Mouse (Mus musculus) midbrain, embryonic 14.5 days (tissue): Measurements from ENCODE around the gene Krr1. TPM values are rescaled to one million over a fixed set of nuclear protein-coding genes. Genes with fewer than 3 reads are reported as not detected.

Source experiments
- ATAC-seq: fragments of 200-750 bp; cut with Nextera tagmentation; 2 replicates; pipeline ENCODE4 v1.8.0; 2017; ENCODE audit warnings: moderate number of reproducible peaks, moderate library complexity; ENCODE audit not compliant: low FRiP score, low TSS enrichment
- DNase-seq: peaks from one replicate; pipeline ENCODE4 v3.0.0-alpha.2; 2015
- H3K27ac ChIP-seq: fragments of 300-500 bp; sonication (generic); replicated peaks from 2 replicates; pipeline ENCODE4 v1.5.1; 2014; ENCODE audit warnings: mild to moderate bottlenecking, low read depth, low read length, moderate library complexity
- H3K27me3 ChIP-seq: fragments of 300-500 bp; sonication (generic); 2 replicates; pipeline ENCODE4 v1.6.1; 2014; ENCODE audit warnings: low read length, control low read depth, mixed read lengths; ENCODE audit not compliant: control insufficient read depth, insufficient read depth
- H3K36me3 ChIP-seq: fragments of 300-500 bp; sonication (generic); 2 replicates; pipeline ENCODE4 v1.6.1; 2014; ENCODE audit warnings: low read length, control low read depth; ENCODE audit not compliant: control insufficient read depth, insufficient read depth
- H3K4me1 ChIP-seq: fragments of 300-500 bp; sonication (generic); 2 replicates; pipeline ENCODE4 v1.6.1; 2014; ENCODE audit warnings: mild to moderate bottlenecking, antibody characterized with exemption, low read length, control low read depth; ENCODE audit not compliant: control insufficient read depth, insufficient read depth
- H3K4me2 ChIP-seq: fragments of 300-500 bp; sonication (generic); 2 replicates; pipeline ENCODE4 v1.6.1; 2014; ENCODE audit warnings: mild to moderate bottlenecking, low read length, moderate library complexity
- H3K4me3 ChIP-seq: fragments of 300-500 bp; sonication (generic); replicated peaks from 2 replicates; pipeline ENCODE4 v1.5.1; 2014; ENCODE audit warnings: low read depth, low read length
- H3K9ac ChIP-seq: fragments of 300-500 bp; sonication (generic); replicated peaks from 2 replicates; pipeline ENCODE4 v1.6.1; 2014; ENCODE audit warnings: mild to moderate bottlenecking, low read length, moderate library complexity
- H3K9me3 ChIP-seq: fragments of 300-500 bp; sonication (generic); 2 replicates; pipeline ENCODE4 v1.6.1; 2016; ENCODE audit warnings: low read length, control low read depth, mixed read lengths; ENCODE audit not compliant: control insufficient read depth
- WGBS: fragments of 180-500 bp; shearing (Covaris S2); extraction: QIAGEN DNeasy Blood & Tissue Kit; methylation state at CpG from one replicate; pipeline ENCODE4 v1.1.7; 2014; 5-methylcytosine and 5-hydroxymethylcytosine counted together
- polyA plus RNA-seq: library from polyadenylated mRNA; unstranded; fragments of >200 nt; fragmentation: Nextera tagmentation; extraction: Ambion mirVana; gene quantifications from 2 replicates; pipeline ENCODE4 v1.2.1, GENCODE M21; 2014

Gene Krr1
- polyA plus RNA-seq, 1 experiment from 2014 or later = 53.1 TPM

DNA sequence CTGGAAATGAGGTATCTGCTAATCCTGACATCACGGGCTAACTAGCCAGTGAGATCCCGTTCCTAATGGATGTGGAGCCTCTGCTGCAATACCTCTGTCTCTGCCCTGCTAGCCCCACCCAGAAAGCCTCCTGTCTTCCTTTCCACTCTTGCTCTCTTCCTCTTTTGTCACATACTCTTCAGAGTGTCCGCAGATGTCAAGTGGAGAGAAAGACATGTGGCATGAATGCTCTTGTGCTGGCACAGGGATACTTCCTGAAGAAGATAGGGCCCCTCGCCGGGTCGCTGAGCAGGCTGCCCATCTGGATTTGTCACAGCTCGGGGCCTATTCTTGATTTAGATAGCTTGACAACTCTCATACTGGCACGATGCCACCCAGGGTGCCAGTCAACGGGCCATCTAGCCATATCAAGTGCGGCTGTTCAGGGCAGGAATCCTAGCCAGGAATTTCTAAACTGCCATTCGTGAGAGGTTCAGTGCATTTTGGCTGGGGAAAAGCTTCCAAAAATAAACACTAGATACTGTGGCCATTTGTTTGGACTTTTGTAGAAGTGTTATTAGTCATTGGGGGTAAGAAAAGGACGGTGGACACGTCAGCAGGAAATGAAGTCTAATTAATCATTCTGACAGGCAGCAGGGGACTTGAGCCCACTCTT lies 35.8 kb upstream of the Krr1 start:
- peak; percentile 66 for DNase-seq
- Histone ChIP-seq H3K4me2 (no peak overlapping the region), H3K36me3 (no peaks in the 10 kb centered on the region), H3K9ac (no peak overlapping the region), H3K4me3 (no peak overlapping the region), H3K9me3 (no peaks in the 10 kb centered on the region), H3K4me1 (peaks cover 10% of the 10 kb centered on the region; the same call in 1 of the 2 replicates), H3K27ac (0 out of 2 replicates have a peak overlapping the region, but pooled peaks have one; percentile 2), H3K27me3 (no peaks in the 10 kb centered on the region)
- ATAC-seq = no peak
- 33% methylated on average over 13 of the region's 13 CpGs for WGBS

DNA sequence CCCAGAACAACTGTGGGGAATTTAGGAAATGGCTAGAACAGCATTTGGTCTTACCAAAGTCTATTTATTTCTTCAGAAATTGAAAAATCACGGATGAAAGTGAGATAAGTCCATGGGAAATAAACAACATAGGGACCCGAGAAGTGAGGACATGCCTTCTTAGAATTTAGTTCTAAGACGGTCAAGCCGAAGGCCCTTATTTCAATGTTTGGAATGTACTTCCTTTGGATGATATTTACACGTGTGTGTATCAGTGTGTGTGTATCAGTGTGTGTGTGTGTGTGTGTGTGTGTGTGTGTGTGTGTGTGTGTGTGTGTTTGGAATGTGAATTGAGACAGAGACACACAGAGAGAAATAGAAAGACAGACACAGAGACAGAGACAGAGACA lies 35.3 kb upstream of the Krr1 start:
- Histone ChIP-seq H3K4me2 (no peak overlapping the region), H3K36me3 (no peaks in the 10 kb centered on the region), H3K9me3 (no peaks in the 10 kb centered on the region), H3K4me1 (peaks cover 10% of the 10 kb centered on the region; the same call in 1 of the 2 replicates), H3K27me3 (no peaks in the 10 kb centered on the region), H3K9ac (no peak overlapping the region), H3K27ac (no peak overlapping the region), H3K4me3 (no peak overlapping the region)
- WGBS = 87% methylated on average over 5 of the region's 5 CpGs
- ATAC-seq (no peak), DNase-seq (no peak)

DNA sequence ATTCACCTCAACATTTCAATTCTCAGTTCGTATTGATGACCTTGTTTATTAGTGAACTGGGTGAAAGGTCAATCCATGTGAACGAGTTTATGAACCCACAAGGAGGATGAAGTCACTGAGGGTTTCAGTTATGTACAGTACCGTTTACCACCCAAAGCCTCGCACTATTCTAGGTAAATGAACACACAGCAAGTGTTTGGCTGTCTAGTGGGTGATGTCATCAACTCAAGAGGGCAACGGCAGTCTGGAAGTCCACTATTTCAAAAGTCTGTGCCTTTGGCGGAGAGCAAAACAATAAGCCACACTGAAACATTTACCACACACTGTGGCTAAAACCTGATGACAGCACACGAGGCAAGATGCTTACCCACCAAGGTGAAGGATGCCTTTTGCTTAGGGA lies 29.4 kb upstream of the Krr1 start:
- Histone ChIP-seq H3K27me3 (no peaks in the 10 kb centered on the region), H3K9me3 (no peaks in the 10 kb centered on the region), H3K9ac (no peak overlapping the region), H3K4me3 (no peak overlapping the region), H3K27ac (no peak overlapping the region), H3K4me1 (no peaks in the 10 kb centered on the region), H3K4me2 (no peak overlapping the region), H3K36me3 (no peaks in the 10 kb centered on the region)
- ATAC-seq = no peak
- DNase-seq = no peak
- WGBS = 88% methylated on average over 7 of the region's 7 CpGs

DNA sequence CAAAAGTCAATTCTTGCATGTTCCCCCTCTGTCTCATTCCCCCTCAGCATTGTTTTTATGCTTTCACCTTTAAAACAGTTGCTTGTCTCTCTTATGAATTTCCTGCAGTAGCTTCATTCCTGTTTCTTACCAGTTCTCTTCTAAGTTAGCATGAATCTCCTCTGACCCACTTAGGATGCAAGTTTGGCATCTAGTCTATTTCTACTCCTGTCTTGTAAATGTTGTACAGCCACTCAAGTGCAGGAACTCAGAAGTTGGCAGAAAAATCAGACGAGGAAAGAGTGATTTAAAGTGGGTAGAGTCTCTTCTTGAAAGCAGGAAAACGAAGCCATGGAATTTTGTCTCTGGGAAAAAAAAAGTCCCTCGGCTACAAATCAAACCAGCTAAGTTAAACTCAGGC lies 26.9 kb upstream of the Krr1 start:
- ATAC-seq (no peak), DNase-seq (no peak)
- Histone ChIP-seq H3K4me3 (no peak overlapping the region), H3K36me3 (no peaks in the 10 kb centered on the region), H3K9ac (no peak overlapping the region), H3K27ac (no peak overlapping the region), H3K27me3 (no peaks in the 10 kb centered on the region), H3K4me1 (no peaks in the 10 kb centered on the region), H3K4me2 (no peak overlapping the region), H3K9me3 (no peaks in the 10 kb centered on the region)
- WGBS = 88% methylated on average over 3 of the region's 3 CpGs

DNA sequence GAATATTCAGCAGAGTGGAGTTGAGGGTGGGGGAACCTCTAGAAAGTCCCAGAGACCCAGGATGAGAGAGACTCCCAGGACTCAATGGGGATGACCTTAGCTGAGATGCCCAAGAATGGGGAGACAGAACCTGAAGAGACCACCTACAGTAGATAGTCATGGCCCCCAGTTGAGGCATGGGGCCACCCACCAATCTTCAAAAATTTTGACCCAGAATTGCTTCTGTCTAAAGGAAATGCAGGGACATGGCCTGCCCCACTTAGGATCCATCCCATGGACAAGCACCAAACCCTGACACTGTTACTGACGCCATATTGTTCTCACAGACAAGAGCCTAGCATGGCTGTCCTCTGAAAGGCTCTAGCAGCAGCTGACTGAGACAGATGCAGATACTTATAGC lies 24.4 kb upstream of the Krr1 start:
- H3K4me1 ChIP-seq = no peaks in the 10 kb centered on the region
- WGBS = 91% methylated on average over 1 of the region's 1 CpGs
- DNase-seq = no peak

DNA sequence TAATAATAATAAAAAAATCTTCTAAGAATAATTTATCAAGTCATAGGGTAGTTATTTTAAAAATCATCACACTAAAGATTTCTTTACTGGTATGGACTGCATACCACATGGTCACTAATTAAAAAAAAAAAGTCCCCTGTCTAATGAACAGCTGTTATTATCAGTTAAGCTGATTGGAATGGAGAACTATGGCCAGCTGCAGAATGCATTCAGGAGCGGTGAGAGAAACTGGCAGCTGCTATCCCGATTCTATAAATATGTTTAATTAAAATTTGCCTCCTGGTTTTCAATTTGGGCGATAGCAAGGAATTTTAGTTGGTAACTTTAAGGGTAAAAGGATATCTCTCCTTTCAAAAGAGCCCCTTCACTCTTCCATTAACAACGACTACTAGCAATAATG lies 23.5 kb upstream of the Krr1 start:
- Histone ChIP-seq H3K9ac (no peak overlapping the region), H3K4me1 (no peaks in the 10 kb centered on the region), H3K27ac (no peak overlapping the region), H3K9me3 (no peaks in the 10 kb centered on the region), H3K4me3 (no peak overlapping the region), H3K27me3 (no peaks in the 10 kb centered on the region), H3K4me2 (no peak overlapping the region), H3K36me3 (no peaks in the 10 kb centered on the region)
- ATAC-seq = no peak
- no peak for DNase-seq
- 6% methylated on average over 4 of the region's 4 CpGs for WGBS

More for the DNA sequence above, 24.4 kb upstream of the Krr1 start:
- no peak for ATAC-seq
- no peak overlapping the region for H3K4me2 ChIP-seq
- H3K9ac ChIP-seq = no peak overlapping the region
- no peaks in the 10 kb centered on the region for H3K36me3 ChIP-seq
- no peak overlapping the region for H3K27ac ChIP-seq
- no peaks in the 10 kb centered on the region for H3K9me3 ChIP-seq
- H3K27me3 ChIP-seq = no peaks in the 10 kb centered on the region
- H3K4me3 ChIP-seq = no peak overlapping the region

DNA sequence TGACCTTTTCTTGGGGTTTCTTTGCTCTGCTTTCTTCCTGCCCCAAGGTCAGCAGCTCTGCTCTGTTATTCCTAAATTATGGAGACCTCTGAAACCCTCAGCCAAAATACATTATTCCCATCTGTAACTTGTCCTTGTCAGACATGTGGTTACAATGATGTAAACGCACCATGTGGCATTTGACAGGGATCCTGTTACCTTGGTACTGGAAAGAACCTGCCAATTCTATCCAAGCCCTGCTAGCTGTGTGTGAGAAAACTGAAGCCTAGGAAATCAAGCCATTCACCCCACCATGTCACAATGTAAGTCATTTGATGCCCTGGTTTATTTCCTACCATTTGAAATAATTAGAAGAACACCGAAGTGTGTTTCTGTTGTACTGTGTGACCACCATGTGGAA lies 16.6 kb upstream of the Krr1 start:
- no peak overlapping the region for H3K4me3 ChIP-seq
- no peaks in the 10 kb centered on the region for H3K9me3 ChIP-seq
- no peak overlapping the region for H3K9ac ChIP-seq
- no peak overlapping the region for H3K27ac ChIP-seq
- whole genome bisulfite sequencing = 92% methylated on average over 2 of the region's 2 CpGs
- ATAC-seq (no peak), DNase-seq (no peak)
- H3K27me3 ChIP-seq = no peaks in the 10 kb centered on the region
- no peak overlapping the region for H3K4me2 ChIP-seq
- H3K4me1 ChIP-seq = no peaks in the 10 kb centered on the region
- no peaks in the 10 kb centered on the region for H3K36me3 ChIP-seq

DNA sequence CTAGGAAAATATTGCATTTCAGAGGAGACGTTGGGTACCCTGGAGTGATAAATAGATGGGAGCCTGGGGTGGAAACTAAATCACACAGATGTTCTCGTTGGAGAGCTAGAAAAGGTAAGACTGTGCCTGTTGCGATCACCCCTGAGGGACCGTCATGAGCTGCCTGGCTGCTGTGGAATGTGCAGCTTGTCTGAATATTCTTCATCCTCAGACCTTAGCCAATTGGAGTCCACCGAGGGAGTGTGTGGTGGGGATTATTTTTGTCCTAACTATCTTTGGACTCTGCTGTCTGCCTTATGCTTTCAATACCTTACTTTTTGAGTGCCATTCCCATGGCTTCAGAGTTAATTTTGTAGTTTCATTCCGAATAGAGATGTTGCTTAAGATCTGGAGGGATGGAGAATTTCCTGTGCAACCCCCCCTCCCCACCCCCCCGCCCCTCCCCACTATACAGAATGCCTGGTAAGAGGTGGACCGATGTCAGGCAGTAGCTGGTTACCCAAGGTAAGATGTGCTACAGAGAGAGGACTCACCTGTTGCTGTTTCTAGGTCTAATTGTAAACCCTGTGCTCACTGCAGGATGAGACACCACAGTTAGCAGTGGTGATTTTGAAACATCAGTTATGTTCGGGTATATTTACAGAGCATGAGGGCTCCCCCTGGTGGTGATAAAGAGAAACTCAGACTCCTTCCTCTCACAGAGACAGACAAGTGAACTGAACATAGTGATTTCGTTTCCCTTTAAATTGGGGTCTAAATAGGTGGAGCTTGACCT lies 15.0 kb upstream of the Krr1 start:
- DNase-seq (peak; percentile 93), ATAC-seq (peak; percentile 74)
- H3K27ac ChIP-seq = no peak overlapping the region
- no peak overlapping the region for H3K4me3 ChIP-seq
- H3K4me2 ChIP-seq = no peak overlapping the region
- H3K4me1 ChIP-seq = no peaks in the 10 kb centered on the region
- H3K9me3 ChIP-seq = no peaks in the 10 kb centered on the region
- WGBS = 62% methylated on average over 10 of the region's 10 CpGs
- H3K9ac ChIP-seq = no peak overlapping the region
- no peaks in the 10 kb centered on the region for H3K36me3 ChIP-seq
- H3K27me3 ChIP-seq = no peaks in the 10 kb centered on the region

DNA sequence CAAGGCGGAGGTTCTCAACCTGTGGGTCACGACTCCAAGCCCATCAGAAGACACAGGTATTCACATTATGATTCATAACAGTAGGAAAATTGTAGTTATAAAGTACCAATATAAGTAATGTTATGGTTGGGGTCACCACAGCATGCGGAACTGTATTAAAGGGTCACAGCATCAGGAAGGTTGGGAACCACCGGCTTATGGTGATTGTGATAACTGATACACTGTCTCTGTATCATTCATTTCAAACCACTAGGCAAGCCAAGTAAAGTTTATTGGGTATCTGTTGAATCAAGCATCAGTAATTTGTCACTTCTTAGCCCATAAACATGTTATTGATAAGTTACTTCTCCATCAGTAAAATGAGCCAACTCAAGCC lies 14.4 kb upstream of the Krr1 start:
- Histone ChIP-seq H3K27me3 (no peaks in the 10 kb centered on the region), H3K9ac (no peak overlapping the region), H3K9me3 (no peaks in the 10 kb centered on the region), H3K27ac (no peak overlapping the region), H3K36me3 (no peaks in the 10 kb centered on the region), H3K4me2 (no peak overlapping the region), H3K4me1 (no peaks in the 10 kb centered on the region), H3K4me3 (no peak overlapping the region)
- DNase-seq (no peak), ATAC-seq (no peak)
- 42% methylated on average over 4 of the region's 4 CpGs for WGBS
